Mouse (Mus musculus) natural killer cell, adult 2 months (primary cell): Measurements from ENCODE around the gene Safb2.

ENCODE experiments used
- DNase-seq, 2 experiments: peaks; one replicate each; pipeline ENCODE4 v3.0.0; 2022; ENCODE audit warnings: low spot score in 2 of 2

The Safb2 gene

DNA sequence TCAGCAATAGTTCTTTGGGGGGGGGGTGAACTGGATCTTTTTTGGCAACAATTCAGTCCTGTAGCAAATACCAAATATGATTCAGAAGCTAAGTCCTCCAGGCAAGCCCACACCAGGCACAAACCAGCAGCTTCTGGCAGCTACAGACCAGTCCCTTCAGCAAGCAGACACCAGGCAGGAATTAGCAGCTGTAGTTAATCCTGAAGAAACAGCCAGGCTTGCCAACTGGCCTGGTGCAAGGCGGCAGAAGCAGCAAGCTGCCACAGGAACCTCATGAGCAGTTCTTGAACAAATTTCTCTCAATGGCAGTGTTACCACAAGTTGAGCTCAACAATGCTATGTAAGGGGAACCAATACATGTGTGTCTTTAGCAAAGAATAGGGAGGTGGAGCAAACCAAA, 61.6 kb downstream of the Safb2 start:
- no peak for DNase-seq

DNA sequence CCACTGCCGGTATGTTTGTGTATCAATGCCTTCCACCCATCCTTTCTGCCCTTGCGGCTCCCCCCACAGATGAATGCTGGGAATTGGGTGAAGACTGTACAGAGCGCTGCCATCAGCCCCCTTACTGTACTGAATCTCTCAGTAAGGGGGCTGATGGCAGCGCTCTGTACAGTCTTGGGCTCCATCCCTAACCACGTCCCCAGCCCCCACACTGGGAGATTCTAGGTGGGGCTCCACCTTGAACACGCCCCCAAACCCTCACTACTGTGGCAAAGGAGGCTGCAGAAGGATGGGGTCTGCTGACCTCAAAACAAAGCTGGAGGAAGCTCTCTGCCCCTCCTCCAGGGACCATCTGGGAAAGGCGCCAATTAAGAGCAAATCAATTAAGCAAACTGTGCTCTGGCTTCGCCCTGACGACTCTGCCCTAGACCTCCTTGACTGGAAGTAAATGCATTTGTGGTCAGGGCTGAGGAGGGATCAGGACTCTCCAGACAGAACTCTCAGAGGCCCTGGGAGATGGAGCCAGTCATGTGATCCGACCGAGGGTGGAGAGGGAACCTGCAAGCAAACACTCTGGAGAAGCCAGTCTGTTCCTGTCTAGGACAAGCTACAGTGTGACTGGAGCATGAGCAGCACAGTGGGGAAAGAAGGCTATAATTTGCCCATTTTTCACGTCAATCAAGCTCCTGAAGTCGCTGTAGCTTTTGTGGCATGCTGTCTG, 68.5 kb downstream of the Safb2 start:
- DNase-seq, result no peak

DNA sequence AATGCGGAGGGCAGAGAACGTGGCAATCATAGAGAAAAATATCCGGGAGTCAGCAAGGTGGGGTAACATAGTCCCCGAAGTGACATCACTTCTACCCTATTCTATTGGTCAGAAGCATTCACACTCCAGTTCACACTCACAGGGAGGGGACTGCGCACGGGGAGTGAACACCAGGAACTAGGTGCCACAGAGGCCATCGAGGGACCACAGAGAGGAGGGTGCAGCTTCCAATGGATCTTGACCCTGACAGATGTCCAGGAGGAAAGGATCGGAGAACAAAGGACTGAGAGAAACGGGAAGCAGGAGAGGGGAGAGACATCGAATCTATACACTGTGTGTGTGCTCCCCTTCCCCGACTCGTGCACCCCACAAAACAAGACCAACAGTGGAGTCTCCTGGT, 69.5 kb downstream of the Safb2 start:
- DNase-seq, result no peak

DNA sequence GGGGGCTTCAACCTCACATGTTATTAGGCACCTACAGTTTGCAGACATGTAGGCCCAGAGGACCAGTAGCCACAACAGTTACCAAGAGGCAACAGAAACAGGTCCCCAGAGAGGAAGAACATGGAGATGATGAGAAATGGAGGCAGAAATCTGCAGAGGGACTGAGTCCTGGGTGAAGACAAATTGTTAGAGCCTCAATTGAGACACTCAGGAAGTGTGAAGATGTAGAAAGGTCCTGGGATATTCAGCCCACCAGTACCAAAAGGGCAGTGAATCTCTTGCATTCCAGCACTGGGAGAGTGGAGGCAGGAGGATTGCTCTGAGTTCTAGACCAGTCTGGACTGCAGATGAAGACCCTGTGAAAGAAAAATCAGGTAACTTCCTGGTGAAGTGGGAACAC, 70.1 kb downstream of the Safb2 start:
- DNase-seq, result no peak

DNA sequence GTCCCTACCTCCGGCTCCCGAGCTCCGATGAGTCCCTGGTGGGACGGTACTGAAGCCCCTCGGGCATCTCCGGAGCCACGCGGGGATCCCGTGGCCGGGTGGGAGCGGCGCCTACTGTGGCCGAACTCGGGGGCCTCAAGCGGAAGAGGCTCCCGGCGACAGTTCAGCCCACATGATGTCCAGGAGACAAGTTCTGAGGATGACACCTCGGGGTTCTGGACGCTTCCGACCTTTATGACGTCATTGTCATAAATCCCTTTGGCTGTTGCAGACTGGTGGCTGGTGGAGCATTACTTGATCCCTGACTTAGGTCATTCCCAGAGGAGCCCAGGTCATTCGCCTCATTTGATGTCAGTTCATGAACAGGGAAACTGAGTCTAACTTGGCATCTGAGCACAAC, 72.1 kb downstream of the Safb2 start, which contains the start of gene Znrf4:
TSS of gene Znrf4 (minus strand) at position 122 of the 400 bp plus-strand sequence.
- no peak for DNase-seq

DNA sequence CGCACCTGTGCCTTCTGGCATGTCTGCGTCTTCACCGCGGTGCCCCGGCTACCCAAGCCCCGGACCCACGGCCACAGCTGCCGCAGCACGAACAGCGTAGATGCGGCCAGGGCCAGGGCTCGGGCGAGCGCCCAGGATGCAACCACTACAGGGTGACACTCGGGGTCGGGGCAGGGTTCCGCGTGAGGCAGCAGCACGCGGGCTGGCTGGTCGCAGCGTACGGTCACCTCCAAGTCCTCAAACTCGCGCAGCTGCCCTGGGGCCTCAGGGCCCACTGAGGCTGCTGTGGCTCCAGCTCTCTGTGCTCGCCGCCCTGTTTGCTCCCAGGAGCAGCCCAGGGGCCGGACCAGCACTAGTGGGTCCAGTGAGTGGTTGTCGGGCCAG, 72.7 kb downstream of the Safb2 start:
- DNase-seq, result no peak

DNA sequence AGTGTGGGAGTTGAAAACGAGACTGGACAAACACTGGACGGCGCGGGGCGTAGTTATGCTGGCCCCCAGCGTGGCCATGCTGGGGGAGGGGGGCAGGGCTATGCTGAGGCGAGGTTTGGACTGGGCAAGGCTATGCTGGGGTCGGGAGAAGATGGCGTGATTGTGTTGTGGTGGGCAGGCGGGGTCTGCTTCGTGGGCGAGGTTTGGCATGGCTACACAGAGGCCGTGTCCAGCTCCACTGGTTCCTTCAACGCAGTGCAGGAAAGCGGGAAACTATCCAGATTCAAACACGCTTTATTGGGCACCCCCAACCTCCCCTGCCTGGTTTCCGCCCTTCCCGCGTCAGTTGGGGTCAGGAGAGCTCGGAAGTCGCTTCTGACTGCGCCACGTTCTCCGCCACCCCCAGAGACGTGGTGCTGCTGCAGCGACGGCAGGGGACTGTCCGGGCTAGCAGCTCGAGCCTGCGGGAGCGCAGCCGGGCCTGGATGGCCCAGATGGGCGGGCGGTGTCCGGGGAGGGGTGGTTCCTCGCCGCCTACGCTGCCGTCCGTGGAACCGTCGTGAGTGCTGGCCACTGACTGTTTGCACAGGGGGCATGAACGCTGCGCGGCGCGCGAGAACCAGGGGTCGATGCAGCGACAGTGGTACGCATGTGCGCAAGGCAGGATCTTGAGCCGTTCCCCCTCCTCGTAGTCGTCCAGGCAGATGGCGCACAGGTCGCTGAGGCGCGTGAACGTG, 73.2 kb downstream of the Safb2 start:
- DNase-seq, result no peak
